Mouse (Mus musculus) heart, embryonic 16.5 days (tissue): Measurements from ENCODE around the gene Ndufv3. TPM values are rescaled to one million over a fixed set of nuclear protein-coding genes. Genes with fewer than 3 reads are reported as not detected.

Experiments
- ATAC-seq: fragments of 200-750 bp; cut with Nextera tagmentation; replicated peaks from 2 replicates; pipeline ENCODE4 v1.8.0; 2017; ENCODE audit warnings: moderate number of reproducible peaks; ENCODE audit not compliant: insufficient read depth, low FRiP score; ENCODE audit errors: extremely low read depth
- H3K27ac ChIP-seq: fragments of 300-500 bp; sonication (generic); 2 replicates; pipeline ENCODE4 v1.5.1; 2014; ENCODE audit warnings: mild to moderate bottlenecking, low read length, control low read depth, moderate library complexity
- H3K27me3 ChIP-seq: fragments of 300-500 bp; sonication (generic); 2 replicates; pipeline ENCODE4 v1.6.1; 2014; ENCODE audit warnings: low read length, mixed read lengths; ENCODE audit not compliant: control insufficient read depth, insufficient read depth
- H3K36me3 ChIP-seq: fragments of 300-500 bp; sonication (generic); 2 replicates; pipeline ENCODE4 v1.6.1; 2014; ENCODE audit not compliant: control insufficient read depth, insufficient read depth
- H3K4me1 ChIP-seq: fragments of 300-500 bp; sonication (generic); 2 replicates; pipeline ENCODE4 v1.6.1; 2014; ENCODE audit warnings: low read length, mixed read lengths; ENCODE audit not compliant: control insufficient read depth, insufficient read depth
- H3K4me2 ChIP-seq: fragments of 300-500 bp; sonication (generic); 2 replicates; pipeline ENCODE4 v1.6.1; 2014; ENCODE audit warnings: low read depth, mild to moderate bottlenecking, control low read depth, low read length
- H3K4me3 ChIP-seq: fragments of 300-500 bp; sonication (generic); 2 replicates; pipeline ENCODE4 v1.5.1; 2014; ENCODE audit warnings: mild to moderate bottlenecking, control low read depth, low read length
- H3K9ac ChIP-seq: fragments of 300-500 bp; sonication (generic); 2 replicates; pipeline ENCODE4 v1.6.1; 2014; ENCODE audit warnings: low read length, control low read depth
- H3K9me3 ChIP-seq: fragments of 300-500 bp; sonication (generic); replicated peaks from 2 replicates; pipeline ENCODE4 v1.6.1; 2016; ENCODE audit warnings: low read length; ENCODE audit not compliant: control insufficient read depth
- WGBS: fragments of 180-500 bp; shearing (Covaris S2); extraction: QIAGEN DNeasy Blood & Tissue Kit; methylation state at CpG from one replicate; pipeline ENCODE4 v1.1.7; 2014; 5-methylcytosine and 5-hydroxymethylcytosine counted together
- polyA plus RNA-seq: library from polyadenylated mRNA; unstranded; fragments of >200 nt; fragmentation: Nextera tagmentation; extraction: Ambion mirVana; gene quantifications from 2 replicates; pipeline ENCODE4 v1.2.1, GENCODE M21; 2015

Gene Ndufv3
- polyA plus RNA-seq, 1 experiment from 2014 or later = 625 TPM

DNA sequence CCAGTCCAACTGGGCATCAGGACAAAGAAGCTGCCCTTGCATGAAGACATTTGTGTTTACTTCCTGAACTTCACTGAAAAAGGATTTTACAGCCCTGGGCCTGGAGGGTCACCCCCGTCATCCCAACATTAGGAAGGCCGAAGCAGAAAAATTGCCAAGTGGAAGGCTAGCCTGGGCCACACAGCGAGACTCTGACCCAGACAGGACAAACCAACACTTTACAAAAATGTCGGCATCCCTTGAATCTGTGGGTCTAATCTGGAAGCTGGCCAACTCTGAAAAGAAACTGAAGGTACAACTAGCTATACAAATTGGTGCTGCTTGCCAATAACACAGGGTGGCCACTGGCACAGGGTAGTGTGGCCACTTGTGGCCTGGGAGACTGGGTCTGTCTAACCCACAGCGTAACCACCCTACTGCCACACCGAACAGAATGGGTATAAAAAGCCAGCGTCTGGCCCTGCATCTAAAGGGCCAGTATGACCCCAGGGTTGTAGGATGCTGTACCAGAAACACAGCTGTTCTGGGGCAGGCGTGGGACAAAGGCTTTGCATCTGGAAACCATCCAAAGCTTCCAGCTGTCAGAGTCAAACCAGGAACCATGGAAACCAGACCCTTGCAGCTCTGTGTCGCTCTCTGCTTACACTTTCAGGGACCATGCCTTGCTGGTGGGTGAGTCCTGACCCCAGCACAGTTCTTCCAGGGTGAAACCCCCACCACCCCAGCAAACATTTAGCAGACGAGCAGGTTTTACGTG lies 37.4 kb downstream of the Ndufv3 start:
- Histone ChIP-seq H3K27ac (peak overlapping the region; percentile 34; the same call in 1 of the 2 replicates), H3K4me1 (peaks cover 6% of the 10 kb centered on the region; the same call in 1 of the 2 replicates), H3K27me3 (no peaks in the 10 kb centered on the region), H3K4me3 (peak overlapping the region; percentile 7), H3K9ac (no peak overlapping the region), H3K9me3 (no peaks in the 10 kb centered on the region), H3K36me3 (no peaks in the 10 kb centered on the region), H3K4me2 (0 out of 2 replicates have a peak overlapping the region, but pooled peaks have one; percentile 24)
- 58% methylated on average over 11 of the region's 11 CpGs for WGBS
- ATAC-seq = peak; percentile 64; the same call in 1 of the 2 replicates

GRCm38 (mm10) chr17:31557947-31558542 lies 38.1 kb downstream of the Ndufv3 start:
- Histone ChIP-seq H3K9ac (no peak overlapping the region), H3K9me3 (no peaks in the 10 kb centered on the region), H3K27me3 (no peaks in the 10 kb centered on the region), H3K36me3 (no peaks in the 10 kb centered on the region), H3K4me2 (0 out of 2 replicates have a peak overlapping the region, but pooled peaks have one; percentile 24), H3K4me1 (peaks cover 6% of the 10 kb centered on the region; the same call in 1 of the 2 replicates), H3K4me3 (peak overlapping the region; percentile 7), H3K27ac (peak overlapping the region; percentile 34; the same call in 1 of the 2 replicates)
- ATAC-seq = 0 out of 2 replicates have a peak, but pooled peaks have one; percentile 10
- WGBS = 73% methylated on average over 10 of the region's 10 CpGs

DNA sequence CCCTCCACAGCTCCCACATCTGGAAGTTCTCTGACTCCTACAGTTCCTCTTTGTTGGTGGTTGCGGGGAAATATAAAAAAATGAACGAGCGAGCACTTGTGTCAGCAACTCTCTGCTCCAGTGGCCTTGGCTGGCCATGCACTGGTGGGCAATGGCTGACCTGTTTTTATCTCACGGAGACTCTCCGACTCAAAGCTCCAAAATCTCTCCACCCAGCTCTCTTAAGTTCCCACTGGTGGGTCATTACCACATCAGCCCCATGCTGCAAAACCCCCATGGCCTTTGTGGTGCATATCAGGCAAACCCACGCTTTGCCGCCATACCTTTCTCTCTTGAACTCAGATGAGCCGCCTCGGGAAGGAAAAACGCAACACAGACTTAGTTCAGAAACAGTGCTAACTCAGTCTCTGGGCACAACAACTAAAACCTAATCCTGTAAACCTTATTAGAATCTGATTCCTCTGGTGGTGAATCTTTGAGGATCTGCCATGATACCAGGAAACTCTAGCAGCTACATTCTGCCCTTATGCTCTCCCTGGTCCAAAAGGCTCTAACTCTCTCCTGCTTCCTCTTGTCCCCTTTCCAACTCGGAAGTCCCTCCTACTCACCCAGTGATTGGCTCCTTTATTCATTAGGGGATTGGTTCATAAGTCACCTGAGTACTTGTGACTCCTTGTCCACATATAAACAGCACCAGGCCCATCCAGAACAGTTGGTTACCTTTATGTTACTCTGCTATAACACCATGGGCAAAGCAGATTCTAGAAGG lies 39.3 kb downstream of the Ndufv3 start:
- 83% methylated on average over 11 of the region's 11 CpGs for WGBS
- Histone ChIP-seq H3K4me2 (no peak overlapping the region), H3K4me1 (peaks cover 10% of the 10 kb centered on the region; the same call in 1 of the 2 replicates), H3K36me3 (no peaks in the 10 kb centered on the region), H3K27me3 (no peaks in the 10 kb centered on the region), H3K4me3 (no peak overlapping the region), H3K9me3 (no peaks in the 10 kb centered on the region), H3K9ac (no peak overlapping the region), H3K27ac (no peak overlapping the region)
- ATAC-seq = no peak

GRCm38 (mm10) chr17:31563632-31564014 lies 43.7 kb downstream of the Ndufv3 start:
- Histone ChIP-seq H3K9me3 (no peaks in the 10 kb centered on the region), H3K36me3 (no peaks in the 10 kb centered on the region), H3K27me3 (no peaks in the 10 kb centered on the region), H3K27ac (peak overlapping the region; percentile 93), H3K4me2 (peak overlapping the region; percentile 83), H3K9ac (peak overlapping the region; percentile 79), H3K4me3 (peak overlapping the region; percentile 60), H3K4me1 (peaks cover 27% of the 10 kb centered on the region)
- ATAC-seq = no peak
- 13% methylated on average over 12 of the region's 12 CpGs for WGBS

GRCm38 (mm10) chr17:31564015-31564857 lies 44.3 kb downstream of the Ndufv3 start, which contains the start of gene Pknox1:
Pknox1 (plus strand) TSS chr17:31564734.
- Histone ChIP-seq H3K9ac (peak within 1 kb of the TSS; percentile 93), H3K36me3 (no peaks in the 10 kb centered on the region), H3K27me3 (no peaks in the 10 kb centered on the region), H3K4me1 (peaks cover 31% of the 10 kb centered on the region), H3K4me2 (peak within 1 kb of the TSS; percentile 88), H3K9me3 (no peaks in the 10 kb centered on the region), H3K27ac (peak within 1 kb of the TSS; percentile 98), H3K4me3 (peak within 1 kb of the TSS; percentile 80)
- under 1% methylated on average over 58 of the region's 72 CpGs for WGBS
- ATAC-seq = peak; percentile 96

GRCm38 (mm10) chr17:31564858-31565140 lies 44.9 kb downstream of the Ndufv3 start:
- H3K4me3 ChIP-seq = peak overlapping the region; percentile 80
- peaks cover 34% of the 10 kb centered on the region for H3K4me1 ChIP-seq
- H3K9me3 ChIP-seq = no peaks in the 10 kb centered on the region
- no peak for ATAC-seq
- no peaks in the 10 kb centered on the region for H3K27me3 ChIP-seq
- H3K27ac ChIP-seq = peak overlapping the region; percentile 98
- peak overlapping the region; percentile 88 for H3K4me2 ChIP-seq
- WGBS = 0% methylated on average over 22 of the region's 44 CpGs
- H3K9ac ChIP-seq = peak overlapping the region; percentile 93
- H3K36me3 ChIP-seq = no peaks in the 10 kb centered on the region

DNA sequence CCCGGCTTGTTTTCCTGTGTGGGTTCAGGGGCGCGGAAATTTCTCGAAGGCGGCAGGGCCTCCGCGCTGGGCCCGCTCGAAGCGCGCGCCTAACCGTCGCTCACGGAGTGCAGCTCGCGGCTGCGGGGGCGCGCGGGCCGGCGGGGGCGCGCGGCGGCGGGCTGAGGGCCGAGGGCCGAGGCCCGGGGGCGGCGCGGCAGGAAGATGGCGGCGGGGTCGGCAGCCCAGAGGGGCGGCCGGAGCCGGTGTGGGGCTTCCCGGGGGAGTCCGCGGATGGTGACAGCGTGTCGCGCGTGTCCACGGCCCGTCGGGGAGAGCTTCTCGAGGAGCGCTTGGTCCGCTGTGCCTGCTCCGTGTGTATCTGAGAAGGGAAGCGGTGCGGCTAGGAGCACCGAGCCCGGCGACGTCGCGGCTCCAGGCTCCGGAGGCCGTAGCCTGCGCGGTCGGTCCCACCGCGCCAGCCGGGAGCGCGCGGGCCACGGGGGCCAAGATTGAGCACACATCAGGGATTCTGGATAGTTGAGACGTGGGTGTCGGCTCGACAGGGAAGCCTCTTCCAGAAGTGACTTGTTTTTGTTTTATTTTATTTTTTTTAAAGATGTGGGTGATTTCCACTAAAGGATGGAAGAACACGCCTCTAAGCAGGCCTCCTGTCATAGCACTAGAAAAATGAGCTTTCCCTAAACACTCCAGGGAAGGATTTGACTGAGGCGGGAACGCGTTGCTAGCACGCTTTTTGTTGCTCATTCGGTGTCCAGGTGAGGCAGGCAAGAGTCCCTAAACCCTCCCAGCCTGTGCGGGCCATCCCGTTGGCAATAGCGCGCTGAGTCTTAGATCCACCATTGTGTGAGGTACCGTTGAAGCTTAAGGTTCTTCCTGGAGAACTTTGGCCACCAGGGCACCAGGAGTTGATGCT lies 45.5 kb downstream of the Ndufv3 start:
- peak; percentile 35 for ATAC-seq
- peak overlapping the region; percentile 98 for H3K27ac ChIP-seq
- no peaks in the 10 kb centered on the region for H3K36me3 ChIP-seq
- H3K4me3 ChIP-seq = peak overlapping the region; percentile 80
- no peaks in the 10 kb centered on the region for H3K27me3 ChIP-seq
- under 1% methylated on average over 88 of the region's 88 CpGs for WGBS
- H3K9me3 ChIP-seq = no peaks in the 10 kb centered on the region
- H3K9ac ChIP-seq = peak overlapping the region; percentile 93
- peak overlapping the region; percentile 88 for H3K4me2 ChIP-seq
- H3K4me1 ChIP-seq = peaks cover 34% of the 10 kb centered on the region
